21 mouse cellular contexts compared by ENCODE assay signal in the genomic region with DNA sequence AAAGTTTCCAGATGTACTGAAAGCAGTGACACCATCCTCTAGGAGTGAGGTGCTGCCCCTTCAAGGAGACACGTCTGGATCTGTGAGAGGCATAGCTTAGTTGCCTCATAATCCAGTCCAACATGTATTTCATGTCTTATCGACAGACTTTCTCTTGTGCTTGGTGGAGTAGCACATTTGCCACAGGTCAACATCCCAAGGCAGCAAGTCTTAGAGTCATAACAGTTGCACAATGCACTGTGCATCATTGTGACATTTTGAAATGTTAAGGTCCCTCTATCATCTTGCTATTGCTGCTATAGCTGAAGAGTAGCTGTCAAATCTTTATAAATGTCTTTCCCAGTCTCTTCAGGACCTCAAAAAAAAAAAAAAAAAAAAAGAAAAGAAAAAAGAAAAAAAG.
"Had no signal": no experiment of that assay in that cellular context is flagged by ENCODE, and none has a peak within 500 bp of the region (broad histone marks: within the 10 kb centered on the region; RNA-seq: fewer than 3 reads in every experiment).

No protein-coding gene starts in this region.

- H3K4me1 ChIP-seq: midbrain, embryonic 15.5 days; neural tube, embryonic 12.5 days; neural tube, embryonic 15.5 days had no signal

- H3K9me3 ChIP-seq: kidney, embryonic 15.5 days; lung, embryonic 15.5 days; midbrain, embryonic 15.5 days; neural tube, embryonic 12.5 days; neural tube, embryonic 15.5 days; stomach, embryonic 15.5 days had no signal

- H3K36me3 ChIP-seq: kidney, embryonic 15.5 days; lung, embryonic 15.5 days; midbrain, embryonic 15.5 days; neural tube, embryonic 12.5 days; neural tube, embryonic 15.5 days; stomach, embryonic 15.5 days had no signal

- H3K9ac ChIP-seq: kidney, embryonic 15.5 days; liver, embryonic 14.5 days; lung, embryonic 15.5 days; midbrain, embryonic 15.5 days; neural tube, embryonic 12.5 days; neural tube, embryonic 15.5 days; stomach, embryonic 15.5 days had no signal

- H3K4me2 ChIP-seq: kidney, embryonic 15.5 days; liver, embryonic 11.5 days; lung, embryonic 15.5 days; midbrain, embryonic 11.5 days; midbrain, embryonic 15.5 days; neural tube, embryonic 12.5 days; neural tube, embryonic 15.5 days; stomach, embryonic 15.5 days had no signal

- DNase-seq: kidney, adult 2 months; kidney, postnatal 10 days; kidney, postnatal 36 days; layer of hippocampus, postnatal 36 days; lung, adult 18-20 months; lung, postnatal 10 days; lung, postnatal 36 days; right cerebral cortex, adult 18-20 months; right cerebral cortex, postnatal 14 days; right cerebral cortex, postnatal 4 days; thymus, postnatal 25 days had no signal

- H3K27me3 ChIP-seq: kidney, embryonic 15.5 days; lung, embryonic 15.5 days; midbrain, embryonic 15.5 days; neural tube, embryonic 12.5 days; neural tube, embryonic 15.5 days; stomach, embryonic 15.5 days had no signal

- H3K4me3 ChIP-seq: kidney, embryonic 15.5 days; left cerebral cortex, adult 2 months; lung, embryonic 15.5 days; midbrain, embryonic 15.5 days; neural tube, embryonic 12.5 days; neural tube, embryonic 15.5 days; stomach, embryonic 15.5 days had no signal

- H3K27ac ChIP-seq: kidney, embryonic 15.5 days; left cerebral cortex, adult 2 months; liver, embryonic 14.5 days; lung, embryonic 15.5 days; midbrain, embryonic 15.5 days; neural tube, embryonic 12.5 days; neural tube, embryonic 15.5 days; stomach, embryonic 15.5 days had no signal

- ATAC-seq: midbrain, embryonic 15.5 days had no signal
